Mouse (Mus musculus) liver, embryonic 13.5 days (tissue): ENCODE results near the gene Tcf7l2. TPM values are rescaled to one million over a fixed set of nuclear protein-coding genes. Genes with fewer than 3 reads are reported as not detected.

Experiments used
- ATAC-seq: fragments of 200-750 bp; cut with Nextera tagmentation; 2 replicates; pipeline ENCODE4 v1.8.0; 2017; ENCODE audit warnings: low read depth, mild to moderate bottlenecking, moderate number of reproducible peaks, moderate library complexity
- DNase-seq: peaks from one replicate; pipeline ENCODE4 v3.0.0; 2022
- H3K27ac ChIP-seq: fragments of 300-500 bp; sonication (generic); 2 replicates; pipeline ENCODE4 v1.5.1; 2015; ENCODE audit warnings: moderate library complexity, mild to moderate bottlenecking, inconsistent platforms
- H3K27me3 ChIP-seq: fragments of 300-500 bp; sonication (generic); 2 replicates; pipeline ENCODE4 v1.6.1; 2015; ENCODE audit warnings: mild to moderate bottlenecking, inconsistent platforms
- H3K36me3 ChIP-seq: fragments of 300-500 bp; sonication (generic); 2 replicates; pipeline ENCODE4 v1.6.1; 2015; ENCODE audit warnings: mild to moderate bottlenecking, inconsistent platforms
- H3K4me1 ChIP-seq: fragments of 300-500 bp; sonication (generic); replicated peaks from 2 replicates; pipeline ENCODE4 v1.6.1; 2015; ENCODE audit warnings: inconsistent platforms
- H3K4me2 ChIP-seq: fragments of 300-500 bp; sonication (generic); 2 replicates; pipeline ENCODE4 v1.6.1; 2015; ENCODE audit warnings: inconsistent platforms, mild to moderate bottlenecking, moderate library complexity
- H3K4me3 ChIP-seq: fragments of 300-500 bp; sonication (generic); replicated peaks from 2 replicates; pipeline ENCODE4 v1.5.1; 2015; ENCODE audit warnings: mild to moderate bottlenecking, inconsistent platforms
- H3K9ac ChIP-seq: fragments of 300-500 bp; sonication (generic); 2 replicates; pipeline ENCODE4 v1.6.1; 2015; ENCODE audit warnings: mild to moderate bottlenecking, inconsistent platforms
- H3K9me3 ChIP-seq: fragments of 300-500 bp; sonication (generic); replicated peaks from 2 replicates; pipeline ENCODE4 v1.6.1; 2016; ENCODE audit warnings: inconsistent platforms
- WGBS: fragments of 180-500 bp; shearing (Covaris S2); methylation state at CpG from one replicate; pipeline ENCODE4 v1.1.7; 2015; ENCODE audit not compliant: insufficient replicate concordance; 5-methylcytosine and 5-hydroxymethylcytosine counted together
- polyA plus RNA-seq: library from polyadenylated mRNA; unstranded; fragments of >200 nt; fragmentation: Nextera tagmentation; extraction: Ambion mirVana; gene quantifications from 2 replicates; pipeline ENCODE4 v1.2.1, GENCODE M21; 2015

Tcf7l2 gene
- polyA plus RNA-seq, 1 experiment from 2014 or later: 17.8 TPM

DNA sequence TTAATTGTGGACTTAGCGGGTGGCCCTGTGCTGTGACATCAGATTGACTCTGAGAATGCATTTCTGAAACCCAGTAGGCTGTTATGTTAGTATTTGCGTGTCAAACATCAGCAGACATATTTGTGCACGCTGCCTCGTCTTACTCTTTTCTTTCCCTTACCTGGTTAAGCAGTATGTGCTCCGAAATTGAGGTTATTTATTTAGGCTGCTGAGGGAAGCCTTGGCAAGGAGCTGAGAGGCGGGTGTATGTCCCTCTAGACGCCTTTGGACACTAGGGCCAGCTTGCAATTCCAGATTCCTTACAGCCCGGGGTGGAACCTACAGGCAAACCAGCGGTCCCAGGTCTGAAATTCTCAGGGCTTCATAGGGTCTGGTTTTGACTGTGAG lies 3.6 kb downstream of the Tcf7l2 start:
- WGBS: 39% methylated on average over 9 of the region's 9 CpGs
- DNase-seq (no peak), ATAC-seq (no peak)
- Histone ChIP-seq H3K4me2 (peak overlapping the region; percentile 72), H3K4me1 (peaks cover 63% of the 10 kb centered on the region), H3K9me3 (no peaks in the 10 kb centered on the region), H3K36me3 (no peaks in the 10 kb centered on the region), H3K4me3 (peak overlapping the region; percentile 65), H3K27me3 (peaks cover 96% of the 10 kb centered on the region), H3K9ac (no peak overlapping the region; the same call in 1 of the 2 replicates), H3K27ac (no peak overlapping the region)

DNA sequence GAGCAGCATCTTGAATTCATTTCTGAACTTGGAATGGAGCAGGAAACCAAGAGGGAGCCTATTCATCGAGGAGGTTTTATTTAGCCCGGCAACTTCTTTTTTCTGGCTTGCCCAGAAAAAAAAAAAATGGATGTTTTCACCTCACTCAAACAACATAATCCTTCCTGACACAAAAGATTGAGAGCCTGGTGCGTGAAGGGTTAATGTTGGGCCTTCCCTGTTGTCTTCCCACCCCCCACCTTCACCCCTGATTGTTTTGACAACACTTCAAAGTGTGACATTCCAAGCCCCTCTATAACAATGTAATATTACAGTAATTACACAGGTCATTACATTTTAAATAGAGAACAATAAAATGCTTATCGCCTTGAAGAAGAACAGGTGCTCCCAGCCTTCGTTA lies 4.6 kb downstream of the Tcf7l2 start:
- ATAC-seq: no peak
- Histone ChIP-seq H3K4me3 (no peak overlapping the region), H3K36me3 (no peaks in the 10 kb centered on the region), H3K27me3 (peaks cover 87% of the 10 kb centered on the region), H3K27ac (no peak overlapping the region), H3K9me3 (no peaks in the 10 kb centered on the region), H3K4me1 (peaks cover 53% of the 10 kb centered on the region), H3K9ac (no peak overlapping the region), H3K4me2 (no peak overlapping the region)
- DNase-seq: no peak
- WGBS: 42% methylated on average over 5 of the region's 5 CpGs

DNA sequence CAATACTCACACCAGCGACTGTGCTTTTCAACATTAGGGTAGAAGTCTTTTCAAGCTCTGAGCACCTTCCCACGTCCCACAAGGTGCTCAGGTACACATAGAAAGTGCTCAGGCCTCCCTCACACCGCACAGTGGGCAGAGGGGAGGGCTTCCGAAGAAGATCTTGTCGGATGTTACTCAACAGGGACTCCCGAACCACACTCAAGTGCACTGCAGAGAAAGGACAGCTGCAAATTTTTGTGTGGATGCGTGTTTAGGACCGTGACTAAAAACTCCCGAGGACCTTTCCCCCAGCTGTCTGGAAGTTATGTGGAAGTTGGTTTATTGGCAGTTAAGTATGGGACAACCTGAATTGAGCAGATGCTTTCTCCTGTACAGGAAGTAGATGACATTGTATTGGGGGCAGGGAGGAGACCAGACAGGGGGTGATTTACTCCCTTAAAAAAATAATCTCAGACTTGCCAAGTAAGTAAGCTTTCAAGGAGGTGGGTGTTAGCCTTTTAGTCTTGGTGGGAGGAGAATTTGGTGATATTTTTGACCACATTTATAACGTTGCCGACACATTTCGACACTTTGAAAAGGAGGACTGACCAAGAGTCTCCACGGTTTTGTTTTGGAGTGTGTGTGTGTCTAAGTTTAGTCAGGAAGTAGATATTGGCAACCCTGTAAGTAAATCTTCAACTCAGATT lies 5.8 kb downstream of the Tcf7l2 start:
- peaks cover 49% of the 10 kb centered on the region for H3K4me1 ChIP-seq
- no peak overlapping the region for H3K4me2 ChIP-seq

DNA sequence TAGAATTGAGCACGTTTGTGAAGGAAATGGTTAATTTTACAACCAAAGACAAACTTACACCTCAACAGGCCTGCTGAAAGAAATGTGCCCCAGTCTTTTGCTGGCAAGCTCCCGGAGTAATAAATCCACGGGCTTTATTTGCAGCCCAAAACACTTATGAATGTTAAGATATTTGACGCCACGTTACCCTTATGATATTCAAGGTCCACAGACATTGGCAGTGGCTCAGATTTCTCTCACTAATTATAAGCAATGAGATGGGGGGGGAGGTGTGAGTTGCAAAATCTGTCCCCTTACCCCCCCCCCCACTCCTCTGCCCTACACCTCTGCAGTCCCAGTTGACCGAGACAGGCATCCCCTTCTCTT lies 6.3 kb downstream of the Tcf7l2 start:
- Histone ChIP-seq H3K9me3 (no peaks in the 10 kb centered on the region), H3K36me3 (no peaks in the 10 kb centered on the region), H3K27ac (no peak overlapping the region), H3K4me3 (no peak overlapping the region), H3K4me2 (no peak overlapping the region), H3K9ac (no peak overlapping the region), H3K4me1 (peaks cover 46% of the 10 kb centered on the region), H3K27me3 (peaks cover 76% of the 10 kb centered on the region)
- ATAC-seq (no peak), DNase-seq (no peak)
- 53% methylated on average over 6 of the region's 6 CpGs for WGBS

More for the DNA sequence above, 5.8 kb downstream of the Tcf7l2 start:
- Histone ChIP-seq H3K27me3 (peaks cover 82% of the 10 kb centered on the region), H3K36me3 (no peaks in the 10 kb centered on the region), H3K9me3 (no peaks in the 10 kb centered on the region), H3K9ac (no peak overlapping the region), H3K4me3 (no peak overlapping the region), H3K27ac (no peak overlapping the region)
- DNase-seq: no peak
- ATAC-seq: no peak
- WGBS: 18% methylated on average over 13 of the region's 13 CpGs

DNA sequence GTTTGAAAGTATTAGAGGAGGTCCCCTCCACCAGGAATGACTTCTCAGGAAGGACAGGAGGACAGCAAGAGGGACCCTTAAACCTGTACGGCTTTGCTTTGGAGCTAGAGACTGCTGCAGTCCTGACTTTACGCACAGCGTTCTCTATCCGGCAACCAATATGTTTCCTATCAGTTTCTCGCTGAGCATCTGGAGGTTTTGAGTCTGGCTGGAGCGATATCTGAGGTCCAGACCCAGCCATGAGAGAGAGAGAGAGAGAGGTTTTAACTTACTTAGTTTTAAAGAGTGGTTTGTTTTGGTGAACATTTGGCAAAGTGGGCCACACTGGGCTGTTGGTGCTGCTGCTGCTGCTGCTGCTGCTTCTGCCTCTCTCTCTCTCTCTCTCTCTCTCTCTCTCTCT lies 7.2 kb downstream of the Tcf7l2 start:
- Histone ChIP-seq H3K27me3 (peaks cover 67% of the 10 kb centered on the region), H3K9me3 (no peaks in the 10 kb centered on the region), H3K27ac (no peak overlapping the region), H3K4me3 (no peak overlapping the region), H3K4me2 (no peak overlapping the region), H3K36me3 (no peaks in the 10 kb centered on the region), H3K9ac (no peak overlapping the region), H3K4me1 (peaks cover 42% of the 10 kb centered on the region)
- peak; percentile 37 for DNase-seq
- no peak for ATAC-seq
- 27% methylated on average over 6 of the region's 6 CpGs for WGBS

DNA sequence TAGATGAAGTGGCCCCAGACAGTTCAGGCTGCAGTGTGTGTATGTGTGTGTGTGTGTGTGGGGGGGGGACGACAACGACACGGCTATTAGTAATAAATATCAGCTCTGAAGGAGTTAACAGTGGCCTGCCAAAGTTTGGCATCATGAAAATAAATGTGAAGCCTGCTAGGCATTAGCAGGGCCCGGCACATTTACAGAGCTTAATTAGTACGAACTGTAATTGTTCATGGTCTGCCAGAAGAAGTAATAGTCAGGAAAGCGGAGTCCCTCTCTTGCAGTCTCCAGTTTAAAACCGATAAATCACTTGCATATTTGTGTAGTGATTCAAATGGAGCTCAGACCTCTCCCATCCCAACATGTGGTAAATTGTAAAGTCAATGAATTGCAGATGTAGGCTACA lies 7.9 kb downstream of the Tcf7l2 start:
- peaks cover 37% of the 10 kb centered on the region for H3K4me1 ChIP-seq
- DNase-seq: no peak
- no peaks in the 10 kb centered on the region for H3K36me3 ChIP-seq
- H3K27ac ChIP-seq: no peak overlapping the region
- no peak overlapping the region for H3K9ac ChIP-seq
- H3K4me3 ChIP-seq: no peak overlapping the region
- peaks cover 60% of the 10 kb centered on the region for H3K27me3 ChIP-seq
- no peak overlapping the region for H3K4me2 ChIP-seq
- WGBS: 64% methylated on average over 7 of the region's 7 CpGs
- no peaks in the 10 kb centered on the region for H3K9me3 ChIP-seq
- ATAC-seq: no peak

DNA sequence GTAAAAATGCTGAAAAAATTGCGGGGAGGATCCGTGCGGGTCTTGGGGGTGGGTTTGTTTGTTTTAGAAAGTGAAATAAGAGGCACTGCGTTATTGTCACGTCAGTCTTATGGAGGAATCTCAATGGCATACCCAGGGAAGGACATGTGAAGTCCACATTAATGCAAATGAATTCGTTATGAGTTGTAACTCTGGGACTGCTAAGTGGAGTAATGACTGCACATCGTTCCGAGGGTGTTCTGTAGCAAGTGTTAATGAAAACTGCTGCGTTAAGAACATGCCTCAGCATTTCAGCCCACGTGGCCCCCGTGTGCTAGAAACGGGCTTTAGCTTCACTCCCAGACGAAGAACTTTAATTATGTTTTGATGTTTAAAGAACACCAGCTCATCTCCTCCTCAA lies 8.4 kb downstream of the Tcf7l2 start:
- 68% methylated on average over 13 of the region's 13 CpGs for WGBS
- H3K4me1 ChIP-seq: peaks cover 34% of the 10 kb centered on the region

DNA sequence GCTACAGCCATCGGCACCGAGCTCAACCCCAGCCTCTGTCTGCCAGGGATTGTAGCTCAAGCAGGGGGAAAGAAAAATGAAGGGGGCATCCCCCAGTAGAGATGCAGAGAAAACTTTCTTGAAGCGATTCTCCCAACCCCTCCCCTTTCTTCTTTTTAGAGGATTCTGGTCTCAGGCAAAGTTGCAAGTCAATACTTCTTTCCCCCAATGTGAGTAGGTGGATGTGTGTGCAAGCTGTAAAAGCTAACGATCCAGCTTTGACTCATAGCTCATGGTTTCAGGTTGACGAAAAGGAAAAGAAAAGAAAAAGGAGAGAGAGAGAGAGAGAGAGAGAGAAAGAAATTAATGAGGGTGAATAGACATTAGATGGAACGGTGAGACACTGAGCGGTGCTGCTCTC lies 8.8 kb downstream of the Tcf7l2 start:
- H3K4me3 ChIP-seq: no peak overlapping the region
- no peaks in the 10 kb centered on the region for H3K36me3 ChIP-seq
- no peaks in the 10 kb centered on the region for H3K9me3 ChIP-seq
- ATAC-seq (no peak), DNase-seq (no peak)
- H3K27ac ChIP-seq: no peak overlapping the region
- H3K9ac ChIP-seq: no peak overlapping the region
- no peak overlapping the region for H3K4me2 ChIP-seq
- WGBS: 74% methylated on average over 7 of the region's 7 CpGs
- peaks cover 29% of the 10 kb centered on the region for H3K4me1 ChIP-seq
- H3K27me3 ChIP-seq: peaks cover 51% of the 10 kb centered on the region

More for the DNA sequence above, 8.4 kb downstream of the Tcf7l2 start:
- H3K36me3 ChIP-seq: no peaks in the 10 kb centered on the region
- H3K4me2 ChIP-seq: no peak overlapping the region
- no peak for DNase-seq
- no peak overlapping the region for H3K9ac ChIP-seq
- H3K27ac ChIP-seq: no peak overlapping the region
- no peak overlapping the region for H3K4me3 ChIP-seq
- ATAC-seq: no peak
- H3K9me3 ChIP-seq: no peaks in the 10 kb centered on the region
- H3K27me3 ChIP-seq: peaks cover 55% of the 10 kb centered on the region

DNA sequence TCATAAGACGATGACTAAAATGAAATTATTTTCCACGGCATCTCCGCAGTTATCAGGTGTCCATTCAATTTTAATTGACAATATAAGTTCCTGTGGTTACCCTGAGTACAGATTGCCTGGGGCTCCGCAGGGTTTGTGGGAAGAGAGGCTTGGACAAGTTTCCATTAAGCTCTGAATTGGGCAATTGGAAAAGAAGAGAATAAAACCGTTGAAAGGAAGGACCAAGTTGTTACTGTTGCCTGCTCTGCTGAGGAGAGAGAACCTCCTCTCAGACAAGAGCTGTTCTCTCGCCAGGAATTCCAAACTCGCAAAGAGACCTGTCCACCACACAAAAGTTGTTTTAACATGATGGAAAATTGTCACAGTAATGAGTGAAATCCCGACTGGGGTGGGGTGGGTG lies 11.2 kb downstream of the Tcf7l2 start:
- H3K4me2 ChIP-seq: no peak overlapping the region
- WGBS: 65% methylated on average over 8 of the region's 8 CpGs
- DNase-seq: no peak
- no peaks in the 10 kb centered on the region for H3K9me3 ChIP-seq
- no peak overlapping the region for H3K9ac ChIP-seq
- no peaks in the 10 kb centered on the region for H3K36me3 ChIP-seq
- ATAC-seq: no peak
- H3K4me3 ChIP-seq: no peak overlapping the region
- peaks cover 19% of the 10 kb centered on the region for H3K4me1 ChIP-seq
- H3K27me3 ChIP-seq: peaks cover 28% of the 10 kb centered on the region
- H3K27ac ChIP-seq: no peak overlapping the region

DNA sequence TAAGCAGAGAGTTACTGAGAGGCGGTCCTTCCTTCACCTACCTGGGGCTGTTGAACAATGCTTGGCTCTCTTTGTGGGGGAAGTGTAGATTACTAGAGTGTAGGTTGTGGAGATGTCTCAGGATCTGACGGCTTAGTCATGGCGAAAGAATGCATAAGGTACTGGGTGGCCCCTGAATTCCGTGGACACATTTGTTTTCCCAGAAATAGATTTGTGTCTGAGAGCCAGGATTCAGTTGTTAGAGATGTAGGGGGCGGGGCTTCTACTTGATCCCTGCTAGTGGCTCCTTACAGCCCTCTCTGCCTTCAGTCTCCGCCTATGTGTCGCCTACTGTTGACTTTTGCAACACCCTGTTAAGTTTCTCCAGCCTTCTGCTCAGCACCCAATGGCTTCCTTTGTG lies 12.7 kb downstream of the Tcf7l2 start:
- Histone ChIP-seq H3K27me3 (peaks cover 21% of the 10 kb centered on the region), H3K9ac (no peak overlapping the region), H3K4me3 (no peak overlapping the region), H3K27ac (no peak overlapping the region), H3K4me2 (no peak overlapping the region), H3K9me3 (no peaks in the 10 kb centered on the region), H3K4me1 (peaks cover 8% of the 10 kb centered on the region; the same call in 1 of the 2 replicates), H3K36me3 (no peaks in the 10 kb centered on the region)
- 50% methylated on average over 7 of the region's 7 CpGs for WGBS
- ATAC-seq (no peak), DNase-seq (no peak)

DNA sequence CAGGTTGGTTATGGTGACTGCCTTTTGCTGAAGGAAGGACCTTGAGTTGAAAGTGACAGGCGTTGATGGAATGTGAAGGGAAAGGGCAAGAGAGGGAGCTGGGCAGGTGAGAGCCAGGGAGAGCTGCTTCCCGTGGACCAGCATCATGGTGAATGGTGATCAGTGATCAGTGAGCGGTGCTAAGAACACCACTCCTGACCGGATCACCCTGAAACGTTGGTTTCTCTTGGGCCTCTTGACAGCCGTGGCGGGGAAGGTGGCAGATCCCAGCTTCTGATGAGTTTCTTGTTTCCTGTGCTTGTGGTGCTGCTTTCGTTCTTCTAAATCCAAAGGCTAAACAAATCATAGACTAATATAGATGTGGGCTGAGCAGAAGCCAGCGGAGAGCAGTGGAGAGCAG lies 13.8 kb downstream of the Tcf7l2 start:
- 70% methylated on average over 9 of the region's 9 CpGs for WGBS
- Histone ChIP-seq H3K36me3 (no peaks in the 10 kb centered on the region), H3K27ac (no peak overlapping the region)

DNA sequence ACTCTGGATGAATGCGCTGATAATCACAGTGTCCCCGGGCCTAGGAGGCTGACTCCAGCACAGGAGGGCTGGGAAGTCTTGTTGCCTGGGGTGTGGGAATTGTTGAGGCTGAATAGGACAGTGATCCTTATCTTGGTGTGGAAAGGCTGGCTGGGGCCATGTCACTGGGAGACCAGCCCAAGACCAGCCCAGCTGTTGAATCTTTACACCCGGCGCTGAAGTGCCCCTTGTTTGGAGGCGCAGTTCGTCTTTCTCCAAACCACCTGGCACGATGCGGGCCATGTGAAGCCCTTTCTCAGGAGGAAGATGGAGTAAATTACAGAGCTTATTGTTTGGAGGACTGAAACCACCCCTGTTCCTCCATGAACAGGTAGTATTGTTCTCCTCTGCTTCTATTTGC lies 15.1 kb downstream of the Tcf7l2 start:
- Histone ChIP-seq H3K9me3 (no peaks in the 10 kb centered on the region), H3K4me3 (no peak overlapping the region), H3K4me1 (peaks cover 15% of the 10 kb centered on the region), H3K4me2 (no peak overlapping the region), H3K27me3 (peaks cover 9% of the 10 kb centered on the region), H3K36me3 (no peaks in the 10 kb centered on the region), H3K9ac (no peak overlapping the region), H3K27ac (no peak overlapping the region)
- ATAC-seq (no peak), DNase-seq (no peak)
- WGBS: 64% methylated on average over 8 of the region's 8 CpGs

More for the DNA sequence above, 13.8 kb downstream of the Tcf7l2 start:
- H3K9ac ChIP-seq: no peak overlapping the region
- ATAC-seq (no peak), DNase-seq (no peak)
- no peak overlapping the region for H3K4me3 ChIP-seq
- H3K9me3 ChIP-seq: no peaks in the 10 kb centered on the region
- H3K4me2 ChIP-seq: no peak overlapping the region
- H3K27me3 ChIP-seq: peaks cover 11% of the 10 kb centered on the region
- H3K4me1 ChIP-seq: peaks cover 5% of the 10 kb centered on the region; the same call in 1 of the 2 replicates
